Mouse (Mus musculus): ENCODE results near the gene Slc26a10. TPM values are rescaled to one million over a fixed set of nuclear protein-coding genes. Genes with fewer than 3 reads are reported as not detected.
A peak's percentile ranks its signal among the peaks of the same experiment; 100 is the strongest.

Gene Slc26a10
- total RNA-seq, 2 experiments from 2014 or later, result 1.1 to 1.4 TPM

DNA sequence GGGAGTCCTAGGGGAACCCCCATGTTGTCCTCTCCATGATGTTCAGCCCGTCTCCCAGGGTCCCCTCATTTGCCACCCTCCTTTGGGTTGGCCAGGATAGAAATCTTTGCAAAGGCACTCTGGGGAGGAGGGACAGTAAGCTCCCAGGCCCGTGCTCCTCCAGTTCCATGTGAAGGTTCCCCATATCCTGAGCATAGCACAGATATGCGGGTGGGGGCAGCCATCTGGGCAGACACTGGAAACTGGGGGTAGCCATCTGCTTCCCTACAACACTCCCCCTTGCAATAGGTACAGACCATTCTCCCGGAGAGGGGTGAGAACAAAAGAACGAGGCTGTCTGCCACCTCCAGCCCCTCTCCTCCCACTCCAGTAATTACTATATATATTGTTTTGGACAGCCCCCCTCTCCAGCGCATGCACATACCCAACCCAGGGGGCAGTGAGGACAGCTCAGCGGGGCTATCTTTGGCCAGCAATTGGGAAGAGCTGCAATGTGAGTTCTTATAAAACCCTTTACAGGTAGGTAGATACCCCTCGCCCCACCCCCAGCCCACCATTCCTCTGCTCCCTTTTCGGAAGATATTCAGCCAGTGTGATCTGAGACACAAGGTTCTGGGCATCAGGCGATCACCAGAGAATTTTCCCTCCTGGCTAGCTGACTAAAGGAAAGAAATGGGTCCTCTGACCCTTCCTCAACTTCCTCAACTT is 7.1 kb upstream of the Slc26a10 start:
- DNase-seq (ENCODE audit: low spot score in 2 of 2), result peak; percentile 71 to 79
- intact Hi-C loops (cut with DNase I), result no loop called here

DNA sequence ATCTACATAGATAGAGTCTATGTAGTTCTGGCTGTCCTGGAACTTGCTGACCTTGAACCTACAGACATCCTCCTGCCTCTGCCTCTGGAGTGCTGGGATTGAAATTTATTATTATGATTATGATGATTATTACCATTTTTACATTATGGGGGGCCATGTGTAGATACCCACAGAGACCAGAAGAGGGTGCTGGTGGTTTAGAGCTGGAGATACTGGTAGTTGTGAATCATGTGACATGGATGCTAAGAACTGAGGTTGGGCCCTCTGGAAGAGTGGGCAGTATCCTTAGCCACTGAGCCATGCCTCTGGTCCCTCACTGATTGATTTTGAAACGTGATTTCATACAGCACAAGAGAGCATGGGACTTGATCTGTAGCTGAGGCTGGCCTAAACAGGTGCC is 6.0 kb upstream of the Slc26a10 start:
- DNase-seq (ENCODE audit: low spot score in 2 of 2), result no peak
- intact Hi-C loops (cut with DNase I), result no loop called here

DNA sequence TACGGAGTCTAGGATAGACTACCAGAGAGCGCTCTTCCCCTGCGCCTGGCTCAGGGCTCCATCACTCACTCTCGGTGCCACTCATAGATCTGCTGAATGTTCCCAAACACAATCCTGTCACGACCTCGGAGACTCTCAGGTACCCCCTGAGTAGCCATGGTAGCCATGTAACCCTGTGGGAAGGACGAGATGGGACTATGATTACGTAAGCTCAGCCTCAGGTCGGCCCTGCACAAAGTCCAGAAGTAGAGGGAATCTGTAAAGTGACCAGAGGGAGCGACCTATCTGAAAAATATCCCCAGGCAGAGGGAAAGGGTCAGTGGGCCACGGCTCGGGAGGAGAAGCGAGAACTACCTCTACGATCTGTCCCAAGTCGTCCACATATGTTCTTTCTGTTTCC is 5.1 kb upstream of the Slc26a10 start:
- intact Hi-C loops (cut with DNase I), result no loop called here
- DNase-seq (ENCODE audit: low spot score in 2 of 2), result no peak

GRCm38 (mm10) chr10:127185101-127185500 is 4.7 kb upstream of the Slc26a10 start:
- peak; percentile 73 to 75 for DNase-seq (ENCODE audit: low spot score in 2 of 2)

GRCm38 (mm10) chr10:127183759-127184158 is 3.3 kb upstream of the Slc26a10 start:
- no peak for DNase-seq (ENCODE audit: low spot score in 2 of 2)
- intact Hi-C loops (cut with DNase I), result no loop called here

More at GRCm38 (mm10) chr10:127185101-127185500, 4.7 kb upstream of the Slc26a10 start:
- intact Hi-C loops (cut with DNase I), result no loop called here

- intact Hi-C loops (cut with DNase I), result no loop called here
- no peak for DNase-seq (ENCODE audit: low spot score in 2 of 2)
Observed at GRCm38 (mm10) chr10:127182624-127183023, 2.2 kb upstream of the Slc26a10 start.

DNA sequence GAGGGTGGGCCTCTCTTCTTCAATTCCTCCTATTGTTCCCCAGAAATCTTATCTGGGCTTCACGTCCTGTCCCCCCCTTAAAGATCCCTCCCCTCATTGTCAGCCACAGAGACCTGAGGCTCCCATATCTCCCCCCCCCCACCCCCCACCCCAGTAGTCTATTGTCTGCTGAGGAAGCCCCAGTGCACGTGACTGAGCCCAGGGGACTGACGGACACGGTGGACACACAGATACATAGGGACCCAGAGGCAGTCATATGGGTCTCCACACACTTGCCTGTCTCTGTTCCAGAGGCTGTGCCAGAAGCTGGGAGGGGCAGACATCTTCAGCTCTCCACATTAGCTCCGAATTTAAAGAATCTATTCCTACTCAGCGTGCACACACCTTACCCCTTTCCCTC is 1.1 kb upstream of the Slc26a10 start:
- DNase-seq (ENCODE audit: low spot score in 2 of 2), result no peak
- intact Hi-C loops (cut with DNase I), result no loop called here

DNA sequence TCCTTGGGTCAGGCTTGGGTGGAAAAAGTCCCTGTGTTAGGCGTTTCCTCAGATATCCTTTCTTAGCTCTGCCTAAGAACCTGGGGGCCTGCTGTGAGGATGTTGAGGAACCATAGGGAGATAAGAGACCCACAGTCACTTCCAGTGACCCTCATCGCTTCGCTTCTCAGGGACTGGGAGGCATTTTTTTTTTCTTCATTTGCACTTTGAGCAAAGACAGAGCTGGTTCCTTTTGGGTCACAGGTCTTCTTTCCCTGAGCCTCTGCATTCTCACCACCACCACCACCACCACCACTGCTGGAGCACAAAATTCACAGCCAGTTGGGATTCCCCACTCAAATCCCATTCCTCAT is 226 bp upstream of the Slc26a10 start:
- intact Hi-C loops (cut with DNase I), result no loop called here
- no peak for DNase-seq (ENCODE audit: low spot score in 2 of 2)

DNA sequence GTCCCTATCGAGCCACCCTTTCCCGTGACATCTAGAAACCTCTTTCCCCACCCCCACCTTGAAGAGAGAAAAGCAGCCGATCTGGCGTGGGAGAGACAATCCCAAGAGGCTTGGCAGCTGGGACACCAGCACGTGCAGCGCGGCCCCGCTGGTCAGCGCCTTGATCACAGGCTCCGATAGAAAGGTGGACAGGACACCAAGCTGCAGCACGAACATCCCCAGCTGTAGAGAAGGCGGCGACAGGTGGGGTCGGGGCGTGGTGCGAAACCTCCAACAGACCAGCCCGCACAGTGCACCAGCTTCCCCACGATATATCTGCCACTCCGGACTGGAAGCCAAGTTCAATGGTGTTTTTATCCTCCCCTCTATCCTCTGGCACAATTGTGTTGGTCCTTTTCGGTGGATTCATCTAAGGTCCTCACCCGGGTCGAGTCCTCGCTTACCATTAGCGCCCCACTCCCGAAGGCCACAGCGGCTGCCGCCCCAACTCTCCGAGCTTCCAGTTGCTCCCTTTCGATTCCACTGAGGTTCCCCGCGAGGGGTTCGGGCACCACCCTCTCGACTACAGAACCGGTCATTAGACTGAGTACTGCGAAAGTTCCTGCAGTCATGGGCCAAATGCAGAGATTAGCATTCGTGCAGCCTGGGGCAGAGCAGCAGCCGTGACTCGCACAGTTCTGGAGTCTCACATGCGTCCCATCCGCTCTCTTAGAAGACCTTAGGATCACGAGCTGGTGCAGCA is 2.0 kb downstream of the Slc26a10 start:
- no peak for DNase-seq (ENCODE audit: low spot score in 2 of 2)
- intact Hi-C loops (cut with DNase I), result no loop called here

DNA sequence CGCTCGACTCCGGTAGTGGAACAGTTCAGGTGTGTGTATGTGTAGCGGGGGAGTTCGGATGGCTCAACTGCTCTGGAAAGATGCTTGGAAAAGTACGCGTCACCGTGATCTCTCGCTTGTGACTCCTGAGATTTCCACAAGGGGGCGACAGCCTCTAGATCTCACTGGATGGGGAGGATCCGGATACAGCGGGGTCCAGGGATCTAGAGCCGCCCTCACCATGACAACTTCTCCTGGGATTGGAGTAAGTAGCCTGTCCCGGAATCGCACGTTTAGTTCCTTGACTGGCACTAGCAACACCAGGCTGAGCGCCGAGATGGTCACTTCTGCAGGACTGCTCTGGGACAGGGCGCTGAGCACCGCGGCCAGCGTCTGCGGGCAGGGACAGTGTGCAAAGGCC is 2.7 kb downstream of the Slc26a10 start:
- intact Hi-C loops (cut with DNase I), result loop anchor here (1.0 kb wide), 1 partner anchor 52 kb away; no protein-coding TSS in a partner anchor
- peak; percentile 84 to 86 for DNase-seq (ENCODE audit: low spot score in 2 of 2)

GRCm38 (mm10) chr10:127177235-127177634 is 3.2 kb downstream of the Slc26a10 start:
- no peak for DNase-seq (ENCODE audit: low spot score in 2 of 2)
- intact Hi-C loops (cut with DNase I), result loop anchor here (1.0 kb wide), 1 partner anchor 52 kb away; no protein-coding TSS in a partner anchor

GRCm38 (mm10) chr10:127176756-127177155 is 3.7 kb downstream of the Slc26a10 start:
- intact Hi-C loops (cut with DNase I), result loop anchor here (1.0 kb wide), 1 partner anchor 53 kb away; no protein-coding TSS in a partner anchor
- DNase-seq (ENCODE audit: low spot score in 2 of 2), result no peak

- intact Hi-C loops (cut with DNase I), result no loop called here
- DNase-seq (ENCODE audit: low spot score in 2 of 2), result no peak
Observed at GRCm38 (mm10) chr10:127176228-127176627, 4.2 kb downstream of the Slc26a10 start.

- intact Hi-C loops (cut with DNase I), result loop anchor here (5.0 kb wide), 1 partner anchor 97 kb away; the partner anchor contains the start of gene Agap2
- no peak for DNase-seq (ENCODE audit: low spot score in 2 of 2)
Observed at GRCm38 (mm10) chr10:127174170-127174569, 6.3 kb downstream of the Slc26a10 start.

DNA sequence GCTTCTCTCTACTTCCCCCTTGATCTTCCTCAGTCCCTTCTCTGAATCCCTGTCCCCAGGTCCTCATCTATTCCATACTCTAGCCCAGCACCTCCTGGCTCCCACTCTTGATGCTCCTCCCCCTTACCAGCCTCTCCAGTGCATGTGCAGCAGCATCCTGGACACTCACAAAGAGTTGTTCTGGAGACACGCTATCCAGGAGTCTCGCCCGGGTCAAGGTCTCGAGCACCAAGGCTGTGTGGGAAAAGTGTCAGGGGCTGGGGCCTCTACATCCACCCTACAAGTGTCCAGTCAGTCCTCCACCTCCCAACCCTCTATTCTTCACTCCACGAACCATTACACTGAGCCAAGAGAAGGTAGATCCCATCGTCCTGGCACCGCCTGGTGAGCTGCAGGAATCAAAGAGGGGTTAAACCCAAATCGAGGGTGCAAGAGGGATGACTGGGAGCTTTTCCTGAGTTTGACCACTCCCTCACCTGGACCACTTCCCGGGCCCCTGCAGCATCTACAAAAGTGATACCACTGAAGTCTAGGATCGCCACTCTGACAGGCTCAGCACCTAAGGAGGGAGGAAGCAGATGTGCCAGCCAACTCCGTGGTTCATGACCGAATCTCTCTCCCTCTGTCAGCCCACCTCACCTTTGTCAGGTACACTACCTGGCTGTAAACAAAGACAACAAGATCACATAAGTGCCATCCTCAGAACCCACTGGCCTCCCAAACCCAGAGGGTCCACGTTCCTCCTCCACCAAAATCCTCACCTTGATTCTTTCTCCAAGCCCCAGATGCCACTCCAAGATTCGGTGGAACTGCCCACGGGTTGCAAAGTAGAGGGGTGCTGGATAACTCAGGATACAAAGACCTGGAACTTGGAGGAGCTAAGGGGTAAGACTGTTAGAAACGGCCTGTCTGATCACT is 7.0 kb downstream of the Slc26a10 start:
- DNase-seq (ENCODE audit: low spot score in 2 of 2), result no peak
- intact Hi-C loops (cut with DNase I), result loop anchor here (5.0 kb wide), 1 partner anchor 96 kb away; the partner anchor contains the start of gene Agap2

DNA sequence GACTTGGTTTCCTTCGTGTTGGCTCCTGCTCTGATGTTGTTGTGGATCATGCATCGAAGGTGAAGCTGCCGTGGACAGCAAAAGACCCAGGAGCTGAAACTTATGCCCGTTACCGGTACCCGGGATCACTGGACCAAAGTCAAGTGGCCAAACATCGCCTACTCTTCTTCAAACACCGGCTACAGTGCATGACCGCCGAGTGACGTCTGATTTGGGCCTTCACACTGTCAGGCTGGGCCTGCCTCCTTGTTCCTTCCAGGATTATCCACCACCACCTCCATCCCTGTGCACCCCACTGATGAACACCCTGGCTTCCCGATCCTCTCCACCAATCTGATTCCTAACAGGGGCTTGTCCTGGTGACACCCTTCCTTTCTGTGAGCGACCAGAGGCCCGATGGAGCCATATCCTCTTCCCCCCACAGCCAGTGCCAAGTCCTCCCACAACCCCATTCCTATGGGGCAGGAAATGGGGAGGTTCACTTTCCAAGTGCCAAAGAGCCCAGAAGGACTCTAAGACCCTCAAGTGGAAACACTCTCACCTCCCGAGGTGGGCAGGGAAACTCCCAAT is 8.7 kb downstream of the Slc26a10 start:
- intact Hi-C loops (cut with DNase I), result loop anchor here (5.0 kb wide), 1 partner anchor 94 kb away; the partner anchor contains the start of gene Agap2

GRCm38 (mm10) chr10:127170837-127171272 is 9.6 kb downstream of the Slc26a10 start:
- no peak for DNase-seq (ENCODE audit: low spot score in 2 of 2)
- intact Hi-C loops (cut with DNase I), result loop anchor here (5.0 kb wide), 1 partner anchor 94 kb away; the partner anchor contains the start of gene Agap2

More for the DNA sequence above, 8.7 kb downstream of the Slc26a10 start:
- DNase-seq (ENCODE audit: low spot score in 2 of 2), result no peak

DNA sequence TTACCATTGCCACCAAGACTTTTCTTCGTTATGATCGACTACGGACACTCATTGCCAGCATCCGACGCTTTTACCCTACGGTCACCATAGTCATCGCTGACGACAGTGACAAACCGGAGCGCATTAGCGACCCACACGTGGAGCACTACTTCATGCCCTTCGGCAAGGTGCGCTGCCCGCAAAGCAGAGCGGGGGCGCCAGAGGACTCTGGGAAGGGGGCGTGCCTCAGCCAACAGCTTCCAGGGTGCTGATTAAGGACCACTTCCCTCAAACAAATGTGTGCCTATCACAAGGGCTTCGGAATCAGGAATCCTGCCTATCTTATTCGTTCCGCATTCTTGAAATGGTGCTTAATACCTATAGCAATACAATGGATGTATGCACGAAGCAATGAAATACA is 10.4 kb downstream of the Slc26a10 start:
- DNase-seq (ENCODE audit: low spot score in 2 of 2), result no peak

GRCm38 (mm10) chr10:127167614-127168192 is 12.7 kb downstream of the Slc26a10 start:
- no peak for DNase-seq (ENCODE audit: low spot score in 2 of 2)
- intact Hi-C loops (cut with DNase I), result no loop called here

More for the DNA sequence above, 10.4 kb downstream of the Slc26a10 start:
- intact Hi-C loops (cut with DNase I), result loop anchor here (5.0 kb wide), 1 partner anchor 93 kb away; the partner anchor contains the start of gene Agap2
